Mouse (Mus musculus) spleen, adult 2 months (tissue): ENCODE results near the gene Mrgprh. TPM values are rescaled to one million over a fixed set of nuclear protein-coding genes. Genes with fewer than 3 reads are reported as not detected.

Experiments used
- DNase-seq, 2 experiments: peaks; one replicate each; pipeline versions ENCODE4 v3.0.0 to v3.0.0-alpha.2; 2012 to 2021; ENCODE audit warnings: low spot score in 2 of 2, low read depth in 1 of 2
- H3K27ac ChIP-seq: fragments of 200-500 bp; 2 replicates; pipeline ENCODE4 v1.5.1; 2012; ENCODE audit warnings: low read length, inconsistent platforms; ENCODE audit not compliant: insufficient read depth
- H3K27me3 ChIP-seq: fragments of 200-500 bp; 2 replicates; pipeline ENCODE4 v1.6.1; 2012; ENCODE audit warnings: mild to moderate bottlenecking, moderate library complexity, low read length, inconsistent platforms; ENCODE audit not compliant: control insufficient read depth, insufficient read depth
- H3K36me3 ChIP-seq: fragments of 200-500 bp; 2 replicates; pipeline ENCODE4 v1.6.1; 2012; ENCODE audit warnings: mild to moderate bottlenecking, low read length, inconsistent platforms; ENCODE audit not compliant: control insufficient read depth, insufficient read depth
- H3K4me1 ChIP-seq: fragments of 200-500 bp; 2 replicates; pipeline ENCODE4 v1.6.1; 2011; ENCODE audit warnings: inconsistent platforms; ENCODE audit not compliant: control insufficient read depth, insufficient read depth, insufficient read length
- H3K4me3 ChIP-seq: fragments of 200-500 bp; 2 replicates; pipeline ENCODE4 v1.5.1; 2011; ENCODE audit warnings: mild to moderate bottlenecking, inconsistent platforms; ENCODE audit not compliant: insufficient read depth, insufficient read length; ENCODE audit errors: extremely low read depth
- CTCF ChIP-seq: fragments of 200-500 bp; IDR thresholded peaks from 2 replicates; pipeline ENCODE4 v1.5.1; 2011; ENCODE audit warnings: mild to moderate bottlenecking, inconsistent platforms; ENCODE audit not compliant: insufficient read depth, insufficient read length, insufficient replicate concordance; ENCODE audit errors: extremely low read depth
- POLR2A ChIP-seq: fragments of 200-500 bp; IDR thresholded peaks from 2 replicates; pipeline ENCODE4 v1.6.1; 2011; ENCODE audit warnings: low read depth, low read length, inconsistent platforms
- WGBS: fragments of 180-500 bp; shearing (Covaris S2); methylation state at CpG from one replicate; pipeline ENCODE4 v1.1.7; 2018; 5-methylcytosine and 5-hydroxymethylcytosine counted together
- polyA plus RNA-seq: library from polyadenylated mRNA; depleted of rRNA; stranded (reverse); fragments of >200 nt; gene quantifications from 2 replicates; pipeline ENCODE4 v1.2.3, GENCODE M21; 2012

Mrgprh gene
- polyA plus RNA-seq, 1 experiment, result not detected

- Histone ChIP-seq H3K36me3 (no peaks in the 10 kb centered on the region), H3K27me3 (no peaks in the 10 kb centered on the region), H3K4me1 (no peaks in the 10 kb centered on the region), H3K27ac (no peak overlapping the region), H3K4me3 (no peak overlapping the region)
- 79% methylated on average over 10 of the region's 10 CpGs for WGBS
- TF ChIP-seq POLR2A (no peak), CTCF (no peak)
- DNase-seq, result no peak
These were observed 36.2 kb upstream of the Mrgprh start for GRCm38 (mm10) chr17:12839475-12840267.

- no peak overlapping the region for H3K27ac ChIP-seq
- H3K4me1 ChIP-seq, result no peaks in the 10 kb centered on the region
- H3K27me3 ChIP-seq, result no peaks in the 10 kb centered on the region
- 27% methylated on average over 6 of the region's 6 CpGs for WGBS
- H3K4me3 ChIP-seq, result no peak overlapping the region
- no peak for DNase-seq
- TF ChIP-seq CTCF (no peak), POLR2A (no peak)
- H3K36me3 ChIP-seq, result no peaks in the 10 kb centered on the region
These were observed 32.0 kb upstream of the Mrgprh start for GRCm38 (mm10) chr17:12843826-12844225.

- no peaks in the 10 kb centered on the region for H3K4me1 ChIP-seq
- TF ChIP-seq POLR2A (no peak), CTCF (no peak)
- 91% methylated on average over 4 of the region's 4 CpGs for WGBS
- H3K27ac ChIP-seq, result no peak overlapping the region
- no peaks in the 10 kb centered on the region for H3K36me3 ChIP-seq
- H3K4me3 ChIP-seq, result no peak overlapping the region
- H3K27me3 ChIP-seq, result no peaks in the 10 kb centered on the region
- no peak for DNase-seq
These were observed 31.3 kb upstream of the Mrgprh start for GRCm38 (mm10) chr17:12844540-12844939.

- WGBS, result 70% methylated on average over 5 of the region's 5 CpGs
- TF ChIP-seq POLR2A, result no peak
- TF ChIP-seq CTCF, result no peak
- no peak for DNase-seq
These were observed 30.0 kb upstream of the Mrgprh start for GRCm38 (mm10) chr17:12845862-12846261.

GRCm38 (mm10) chr17:12846474-12846873 is 29.4 kb upstream of the Mrgprh start:
- 82% methylated on average over 5 of the region's 5 CpGs for WGBS
- no peaks in the 10 kb centered on the region for H3K4me1 ChIP-seq
- no peak overlapping the region for H3K4me3 ChIP-seq
- TF ChIP-seq CTCF (no peak), POLR2A (no peak)
- no peaks in the 10 kb centered on the region for H3K36me3 ChIP-seq
- no peak overlapping the region for H3K27ac ChIP-seq
- DNase-seq, result no peak
- H3K27me3 ChIP-seq, result no peaks in the 10 kb centered on the region

More at GRCm38 (mm10) chr17:12845862-12846261, 30.0 kb upstream of the Mrgprh start:
- no peaks in the 10 kb centered on the region for H3K4me1 ChIP-seq
- no peaks in the 10 kb centered on the region for H3K27me3 ChIP-seq
- H3K4me3 ChIP-seq, result no peak overlapping the region
- no peaks in the 10 kb centered on the region for H3K36me3 ChIP-seq
- no peak overlapping the region for H3K27ac ChIP-seq

DNA sequence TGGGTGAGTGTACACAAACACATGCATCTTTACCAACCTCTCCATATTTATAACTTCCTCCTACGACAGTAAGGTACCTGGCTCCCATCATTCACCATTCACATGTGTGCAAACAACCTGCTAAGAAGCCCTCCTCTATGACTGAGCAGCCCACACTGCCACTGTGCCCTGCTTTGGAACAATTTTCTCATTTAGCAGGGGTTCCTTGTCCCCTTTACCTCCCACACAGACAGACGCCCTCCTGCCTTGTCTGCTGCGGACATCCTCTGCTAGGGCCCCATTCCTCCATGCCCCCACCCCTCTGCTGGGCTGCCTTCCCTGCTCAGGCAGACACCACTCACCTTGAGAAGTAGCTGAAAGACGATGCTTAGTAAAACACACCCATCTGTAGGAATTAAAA is 28.1 kb upstream of the Mrgprh start:
- H3K36me3 ChIP-seq, result no peaks in the 10 kb centered on the region
- no peak overlapping the region for H3K4me3 ChIP-seq
- no peaks in the 10 kb centered on the region for H3K4me1 ChIP-seq
- DNase-seq, result no peak
- 76% methylated on average over 4 of the region's 4 CpGs for WGBS
- TF ChIP-seq POLR2A (no peak), CTCF (no peak)
- H3K27me3 ChIP-seq, result no peaks in the 10 kb centered on the region
- no peak overlapping the region for H3K27ac ChIP-seq

DNA sequence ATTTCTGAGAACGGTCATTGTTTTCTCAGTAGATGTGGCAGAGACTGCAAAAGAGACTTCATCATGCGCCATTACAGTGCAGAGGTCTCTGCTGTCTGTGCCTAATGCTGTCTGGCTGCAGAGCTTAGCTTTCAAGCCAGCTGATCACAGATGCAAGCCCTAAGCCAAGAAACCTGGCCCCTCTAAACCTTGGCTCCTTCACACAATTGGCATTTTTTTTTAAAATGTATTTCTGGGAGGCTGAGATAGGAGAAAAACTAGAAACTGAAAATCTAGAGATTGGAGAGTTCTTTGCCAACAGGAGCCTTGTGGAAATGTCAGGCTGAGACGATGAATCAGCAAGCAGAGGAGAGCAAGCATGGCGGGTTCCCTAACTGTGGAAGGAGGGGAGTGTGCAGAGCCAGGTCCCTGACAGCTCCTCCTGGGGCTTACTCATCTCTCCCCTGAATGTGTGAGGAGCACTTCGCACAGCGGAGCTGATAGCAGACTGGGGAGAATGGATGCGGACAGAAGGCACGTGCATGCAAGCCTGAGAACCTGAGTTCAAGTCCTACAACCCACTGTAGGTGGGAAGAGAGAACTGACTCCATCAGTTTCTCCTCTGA is 26.0 kb upstream of the Mrgprh start:
- Histone ChIP-seq H3K4me1 (no peaks in the 10 kb centered on the region), H3K27ac (no peak overlapping the region)
- WGBS, result 85% methylated on average over 8 of the region's 8 CpGs

More for the DNA sequence above, 26.0 kb upstream of the Mrgprh start:
- no peaks in the 10 kb centered on the region for H3K36me3 ChIP-seq
- TF ChIP-seq CTCF (no peak), POLR2A (no peak)
- DNase-seq, result no peak
- H3K27me3 ChIP-seq, result no peaks in the 10 kb centered on the region
- no peak overlapping the region for H3K4me3 ChIP-seq
